Mouse (Mus musculus) brain, embryonic 14.5 days (tissue): ENCODE measurements around the gene Pdcd1lg2.

Experiments used
- CTCF ChIP-seq: fragments of 200-500 bp; IDR thresholded peaks from 2 replicates; pipeline ENCODE4 v1.5.1; 2012; ENCODE audit warnings: inconsistent platforms, mild to moderate bottlenecking, moderate library complexity, borderline replicate concordance; ENCODE audit not compliant: insufficient read depth, insufficient read length; ENCODE audit errors: extremely low read depth
- POLR2A ChIP-seq: fragments of 200-500 bp; IDR thresholded peaks from 2 replicates; pipeline ENCODE4 v1.6.1; 2012; ENCODE audit warnings: mild to moderate bottlenecking, inconsistent platforms, borderline replicate concordance; ENCODE audit not compliant: poor library complexity, insufficient read depth, insufficient read length, severe bottlenecking; ENCODE audit errors: extremely low read depth

- TF ChIP-seq POLR2A (no peak), CTCF (no peak)
Measured at GRCm38 (mm10) chr19:29486545-29487206, 76.0 kb downstream of the Pdcd1lg2 start.
